Mouse (Mus musculus): ENCODE results near the gene Fkbpl. TPM values are rescaled to one million over a fixed set of nuclear protein-coding genes. Genes with fewer than 3 reads are reported as not detected.

The Fkbpl gene
- total and polyA plus RNA-seq, 3 experiments, result 6.4 to 7.0 TPM; not detected in 1

GRCm38 (mm10) chr17:34680191-34680590 is 35.6 kb downstream of the Fkbpl start:
- Histone ChIP-seq H3K79me2 (ENCODE audit: control insufficient read depth, insufficient read depth, low read length, poor library complexity) (no peaks in the 10 kb centered on the region), H3K4me1 (ENCODE audit: control insufficient read depth in 1 of 2, insufficient read depth in 2 of 2, low read length in 2 of 2) (no peaks in the 10 kb centered on the region; a peak in 1 of 4 replicates), H3K27ac (ENCODE audit: control insufficient read depth, low read depth, low read length) (no peak overlapping the region), H3K9ac (ENCODE audit: control insufficient read depth, low read depth, low read length, poor library complexity, severe bottlenecking) (no peak overlapping the region), H3K9me3 (replicated peaks; ENCODE audit: insufficient read depth, low read length) (no peaks in the 10 kb centered on the region), H3K4me3 (ENCODE audit: control insufficient read depth in 1 of 2, insufficient read depth in 1 of 2, low read depth in 2 of 2, low read length in 2 of 2) (no peak overlapping the region), H3K36me3 (ENCODE audit: control insufficient read depth in 1 of 2, insufficient read depth in 2 of 2, low read length in 2 of 2) (no peaks in the 10 kb centered on the region), H3K27me3 (ENCODE audit: control insufficient read depth in 1 of 2, insufficient read depth in 2 of 2, low read length in 2 of 2) (no peaks in the 10 kb centered on the region)
- DNase-seq (ENCODE audit: low read depth, low spot score), result no peak
- TF ChIP-seq ETS1 (IDR thresholded peaks at IDR 0.05; ENCODE audit: low read depth, low read length) (no peak), EP300 (IDR thresholded peaks at IDR 0.05; ENCODE audit: low read depth in 1 of 2, low read length in 2 of 2) (no peak), TCF12 (IDR thresholded peaks at IDR 0.05; ENCODE audit: low read depth, low read length) (no peak), E2F4 (IDR thresholded peaks at IDR 0.05; ENCODE audit: borderline replicate concordance, low read depth, low read length) (no peak), TAL1 (IDR thresholded peaks at IDR 0.05; ENCODE audit: low read length) (no peak), USF2 (IDR thresholded peaks at IDR 0.05; ENCODE audit: borderline replicate concordance in 1 of 2, insufficient read depth in 1 of 2, low read depth in 1 of 2, low read length in 2 of 2) (no peak), TBP (IDR thresholded peaks at IDR 0.05; ENCODE audit: low read depth, low read length) (no peak), JUND (IDR thresholded peaks at IDR 0.05; ENCODE audit: low read depth, low read length) (no peak), ZKSCAN1 (IDR thresholded peaks at IDR 0.05; ENCODE audit: low read depth, low read length) (no peak), HCFC1 (IDR thresholded peaks at IDR 0.05; ENCODE audit: low read depth, low read length) (no peak), NRF1 (IDR thresholded peaks at IDR 0.05; ENCODE audit: insufficient read depth, low read depth, low read length, poor library complexity, severe bottlenecking) (no peak), MEF2A (IDR thresholded peaks at IDR 0.05; ENCODE audit: extremely low read depth, insufficient replicate concordance, low read depth, low read length, poor library complexity, severe bottlenecking) (no peak), CHD1 (IDR thresholded peaks at IDR 0.05; ENCODE audit: low read depth, low read length) (no peak), KAT2A (conservative IDR thresholded peaks at IDR 0.05; ENCODE audit: low read depth, low read length) (no peak), POLR2A (IDR thresholded peaks at IDR 0.05; ENCODE audit: control insufficient read depth in 1 of 2, insufficient read depth in 1 of 2, low read depth in 1 of 2, low read length in 2 of 2, poor library complexity in 1 of 2) (no peak), NELFE (IDR thresholded peaks at IDR 0.05; ENCODE audit: low read depth, low read length) (no peak)

DNA sequence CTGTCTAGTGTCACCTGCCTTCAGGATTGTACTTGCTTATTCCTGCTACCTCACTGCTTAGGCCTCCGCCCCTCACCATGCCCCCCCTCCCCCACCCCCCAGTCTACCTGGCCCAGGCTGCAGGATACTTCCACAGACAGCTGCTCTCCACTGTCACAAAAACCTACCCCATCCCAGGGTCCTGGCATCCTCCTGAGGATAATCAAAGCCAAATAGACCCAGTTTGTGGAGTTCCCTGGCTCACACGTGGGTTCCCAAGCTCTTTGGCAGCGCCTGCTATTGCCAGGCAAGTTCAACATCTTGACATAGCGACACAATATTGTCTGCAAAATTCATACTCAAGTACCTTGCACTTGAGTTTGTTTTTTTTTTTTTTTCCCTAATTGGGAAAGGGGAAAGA is 36.1 kb downstream of the Fkbpl start:
- Histone ChIP-seq H3K27ac (ENCODE audit: control insufficient read depth, low read depth, low read length) (no peak overlapping the region), H3K79me2 (ENCODE audit: control insufficient read depth, insufficient read depth, low read length, poor library complexity) (no peaks in the 10 kb centered on the region), H3K9me3 (replicated peaks; ENCODE audit: insufficient read depth, low read length) (no peaks in the 10 kb centered on the region), H3K36me3 (ENCODE audit: control insufficient read depth in 1 of 2, insufficient read depth in 2 of 2, low read length in 2 of 2) (no peaks in the 10 kb centered on the region), H3K4me3 (ENCODE audit: control insufficient read depth in 1 of 2, insufficient read depth in 1 of 2, low read depth in 2 of 2, low read length in 2 of 2) (no peak overlapping the region), H3K27me3 (ENCODE audit: control insufficient read depth in 1 of 2, insufficient read depth in 2 of 2, low read length in 2 of 2) (no peaks in the 10 kb centered on the region), H3K9ac (ENCODE audit: control insufficient read depth, low read depth, low read length, poor library complexity, severe bottlenecking) (no peak overlapping the region), H3K4me1 (ENCODE audit: control insufficient read depth in 1 of 2, insufficient read depth in 2 of 2, low read length in 2 of 2) (no peaks in the 10 kb centered on the region; a peak in 1 of 4 replicates)
- no peak for TF ChIP-seq EP300 (IDR thresholded peaks at IDR 0.05; ENCODE audit: low read depth in 1 of 2, low read length in 2 of 2)
- no peak for DNase-seq (ENCODE audit: low read depth, low spot score)
